Mouse (Mus musculus): ENCODE measurements at regions not wholly inside any gene's neighbourhood (a gene's known extent, or its start where the extent isn't known, plus 50 kb on each side); places are given as distances from the start of the nearest gene placed in this dataset.

DNA sequence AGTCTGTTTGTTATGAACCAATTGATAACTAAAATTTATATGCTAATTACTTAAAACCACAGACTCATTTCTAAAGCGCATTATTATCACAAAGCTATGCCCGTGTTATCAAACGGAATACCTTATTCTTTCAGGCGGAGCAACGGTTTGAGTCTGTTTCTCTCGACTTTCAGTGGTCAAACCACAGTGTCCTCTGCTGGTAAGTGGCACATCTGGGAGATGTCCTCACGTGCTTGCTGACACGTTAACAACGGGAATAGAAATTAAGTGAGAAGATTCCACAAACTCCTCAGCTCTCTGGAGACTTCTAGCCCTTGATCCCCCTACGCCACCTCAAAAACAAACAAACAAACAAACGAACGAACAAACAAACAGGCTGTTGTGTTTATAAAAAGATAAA, 58.9 kb upstream of the Syt13 start:
- no peak for TF ChIP-seq CTCF (IDR thresholded peaks at IDR 0.05; ENCODE audit: control insufficient read depth, insufficient read depth, insufficient read length)
- no peak for TF ChIP-seq MAX (IDR thresholded peaks at IDR 0.05)
- TF ChIP-seq MYOG (IDR thresholded peaks at IDR 0.05; ENCODE audit: control insufficient read depth, extremely low read depth, insufficient read length) = no peak

Data from C2C12 (cell line).